In the genomic region with DNA sequence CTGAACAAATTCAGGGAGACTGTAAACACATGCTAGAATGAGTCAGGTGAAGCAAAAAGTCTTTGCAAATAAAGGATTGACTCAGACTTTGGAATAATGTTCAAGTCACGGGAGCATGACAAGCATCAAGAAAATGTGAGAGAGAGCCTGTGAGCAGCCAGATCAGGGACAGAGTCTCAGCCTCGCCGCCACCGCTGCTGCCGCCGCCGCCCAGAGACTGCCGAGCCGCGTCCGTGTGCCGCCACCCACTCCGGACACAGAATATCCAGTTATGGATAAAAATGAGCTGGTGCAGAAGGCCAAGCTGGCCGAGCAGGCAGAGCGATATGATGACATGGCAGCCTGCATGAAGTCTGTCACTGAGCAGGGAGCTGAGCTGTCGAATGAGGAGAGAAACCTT, we compare ENCODE assay signal across 19 mouse cellular contexts. TPM values are rescaled to one million over a fixed set of nuclear protein-coding genes. Genes with fewer than 3 reads are reported as not detected.
DNase-seq lines count a peak whose midpoint lies in the region; ATAC-seq and TF ChIP-seq lines count a peak whose summit lies in the region.
"Not testable (repeated sequence)": the region's sequence is repeated elsewhere in the genome, so short reads cannot be mapped to it uniquely, and the experiment has no call there.
"Had no signal": no experiment of that assay in that cellular context is flagged by ENCODE, and none has a peak within 500 bp of the region (broad histone marks: within the 10 kb centered on the region; RNA-seq: fewer than 3 reads in every experiment).

No protein-coding gene starts in this region.

- peak overlapping the region; percentile 52 for H3K4me3 ChIP-seq in gastrocnemius, adult 2 months

- ATAC-seq in monocyte, adult 5-6 weeks (replicated peaks; ENCODE audit: insufficient number of reproducible peaks, low FRiP score, low TSS enrichment, poor library complexity, severe bottlenecking): peak; percentile 27; the same call in 1 of the 2 replicates

- peak; percentile 44 to 45 for DNase-seq in B cell, adult 2 months
- peak; percentile 24 for DNase-seq in adrenal gland, adult 2 months
- DNase-seq in cerebellum, adult 8-10 months: peak; percentile 9
- peak; percentile 57 for DNase-seq in gastrocnemius, adult 2 months
- DNase-seq in heart, postnatal 4 days: peak; percentile 34
- peak; percentile 4 to 11 for DNase-seq in lung, adult 18-20 months
- DNase-seq in thymus, postnatal 14 days: peak; percentile 32

- peak overlapping the region; percentile 67; the same call in 1 of the 2 replicates for H3K27ac ChIP-seq in gastrocnemius, adult 2 months

- intact Hi-C loops in gastrocnemius, adult 2 months (cut with DNase I): not testable (repeated sequence)

- not testable (repeated sequence) for TF ChIP-seq CTCF in gastrocnemius, adult 2 months (IDR thresholded peaks at IDR 0.05)

RNA-seq across cellular contexts. Expression of a gene that starts 2.1 kb away (rescaled TPM):
- not detected for total RNA-seq in adrenal gland, adult 2 months (2021)
- polyA plus RNA-seq in adrenal gland, adult 2 months (2012; rRNA removed): not detected in 2 replicates
- not detected for total RNA-seq in gastrocnemius, adult 2 months (2021)
- total RNA-seq in heart, postnatal 4 days (2021): not detected
- total RNA-seq in monocyte, adult 5-6 weeks (2017): not detected in 3 replicates
- total RNA-seq: adrenal gland, adult 18-20 months; gastrocnemius, postnatal 36 days; layer of hippocampus, adult 8-10 months; left cerebral cortex, adult 8-10 months had no signal
- polyA plus RNA-seq: C2C12; heart, embryonic 16.5 days; hindbrain, embryonic 16.5 days; limb, embryonic 14.5 days; lung, embryonic 14.5 days; midbrain, embryonic 12.5 days; stomach, embryonic 15.5 days had no signal

RNA-seq across cellular contexts. Expression of a gene that starts 10.1 kb away (rescaled TPM):
- not detected for total RNA-seq in adrenal gland, adult 2 months (2021)
- not detected in 2 replicates for polyA plus RNA-seq in adrenal gland, adult 2 months (2012; rRNA removed)
- total RNA-seq in gastrocnemius, adult 2 months (2021): not detected
- not detected for total RNA-seq in heart, postnatal 4 days (2021)
- total RNA-seq in monocyte, adult 5-6 weeks (2017): not detected in 3 replicates
- total RNA-seq: adrenal gland, adult 18-20 months; gastrocnemius, postnatal 36 days; layer of hippocampus, adult 8-10 months; left cerebral cortex, adult 8-10 months had no signal
- polyA plus RNA-seq: C2C12; heart, embryonic 16.5 days; hindbrain, embryonic 16.5 days; limb, embryonic 14.5 days; lung, embryonic 14.5 days; midbrain, embryonic 12.5 days; stomach, embryonic 15.5 days had no signal

RNA-seq across cellular contexts. Expression of a gene that starts 19.0 kb away (rescaled TPM):
- total RNA-seq in adrenal gland, adult 2 months (2021): not detected
- not detected in 2 replicates for polyA plus RNA-seq in adrenal gland, adult 2 months (2012; rRNA removed)
- not detected for total RNA-seq in gastrocnemius, adult 2 months (2021)
- not detected for total RNA-seq in heart, postnatal 4 days (2021)
- total RNA-seq in monocyte, adult 5-6 weeks (2017): not detected in 3 replicates
- total RNA-seq: adrenal gland, adult 18-20 months; gastrocnemius, postnatal 36 days; layer of hippocampus, adult 8-10 months; left cerebral cortex, adult 8-10 months had no signal
- polyA plus RNA-seq: C2C12; heart, embryonic 16.5 days; hindbrain, embryonic 16.5 days; limb, embryonic 14.5 days; lung, embryonic 14.5 days; midbrain, embryonic 12.5 days; stomach, embryonic 15.5 days had no signal

RNA-seq across cellular contexts. Expression of a gene that starts 19.7 kb away (rescaled TPM):
- not detected for total RNA-seq in adrenal gland, adult 2 months (2021)
- polyA plus RNA-seq in adrenal gland, adult 2 months (2012; rRNA removed): not detected in 2 replicates
- total RNA-seq in gastrocnemius, adult 2 months (2021): not detected
- not detected for total RNA-seq in heart, postnatal 4 days (2021)
- total RNA-seq in monocyte, adult 5-6 weeks (2017): not detected in 3 replicates
- total RNA-seq: adrenal gland, adult 18-20 months; gastrocnemius, postnatal 36 days; layer of hippocampus, adult 8-10 months; left cerebral cortex, adult 8-10 months had no signal
- polyA plus RNA-seq: C2C12; heart, embryonic 16.5 days; hindbrain, embryonic 16.5 days; limb, embryonic 14.5 days; lung, embryonic 14.5 days; midbrain, embryonic 12.5 days; stomach, embryonic 15.5 days had no signal

RNA-seq across cellular contexts. Expression of a gene that starts 31.0 kb away (rescaled TPM):
- not detected for total RNA-seq in adrenal gland, adult 2 months (2021)
- not detected in 2 replicates for polyA plus RNA-seq in adrenal gland, adult 2 months (2012; rRNA removed)
- not detected for total RNA-seq in gastrocnemius, adult 2 months (2021)
- total RNA-seq in heart, postnatal 4 days (2021): not detected
- not detected in 3 replicates for total RNA-seq in monocyte, adult 5-6 weeks (2017)
- total RNA-seq: adrenal gland, adult 18-20 months; gastrocnemius, postnatal 36 days; layer of hippocampus, adult 8-10 months; left cerebral cortex, adult 8-10 months had no signal
- polyA plus RNA-seq: heart, embryonic 16.5 days; hindbrain, embryonic 16.5 days; limb, embryonic 14.5 days; lung, embryonic 14.5 days; midbrain, embryonic 12.5 days; stomach, embryonic 15.5 days had no signal

Comparison
In these comparisons a context has a peak if more than half of its experiments do, and no peak if none do; other contexts are left out.
1. Peak in every context shown above with its lines: DNase-seq, ATAC-seq, H3K4me3 ChIP-seq and H3K27ac ChIP-seq.